Mouse (Mus musculus) forebrain, embryonic 14.5 days (tissue): ENCODE measurements at regions not wholly inside any gene's neighbourhood (a gene's known extent, or its start where the extent isn't known, plus 50 kb on each side); places are given as distances from the start of the nearest gene placed in this dataset.
A peak's percentile ranks its signal among the peaks of the same experiment; 100 is the strongest.

Experiments
- ATAC-seq: fragments of 200-750 bp; cut with Nextera tagmentation; 2 replicates; pipeline ENCODE4 v1.8.0; 2017; ENCODE audit warnings: mild to moderate bottlenecking, moderate library complexity
- DNase-seq: peaks from one replicate; pipeline ENCODE4 v3.0.0-alpha.2; 2015; ENCODE audit warnings: low spot score
- H3K27ac ChIP-seq: fragments of 300-500 bp; sonication (generic); 2 replicates; pipeline ENCODE4 v1.5.1; 2014; ENCODE audit warnings: low read depth, mild to moderate bottlenecking, control low read depth, low read length, moderate library complexity
- H3K27me3 ChIP-seq: fragments of 300-500 bp; sonication (generic); replicated peaks from 2 replicates; pipeline ENCODE4 v1.6.1; 2014; ENCODE audit warnings: low read length, control low read depth, mixed read lengths; ENCODE audit not compliant: control insufficient read depth, insufficient read depth
- H3K36me3 ChIP-seq: fragments of 300-500 bp; sonication (generic); 2 replicates; pipeline ENCODE4 v1.6.1; 2014; ENCODE audit warnings: low read length, control low read depth; ENCODE audit not compliant: control insufficient read depth, insufficient read depth
- H3K4me1 ChIP-seq: fragments of 300-500 bp; sonication (generic); 2 replicates; pipeline ENCODE4 v1.6.1; 2014; ENCODE audit warnings: antibody characterized with exemption, low read length, control low read depth; ENCODE audit not compliant: control insufficient read depth, insufficient read depth
- H3K4me2 ChIP-seq: fragments of 300-500 bp; sonication (generic); 2 replicates; pipeline ENCODE4 v1.6.1; 2014; ENCODE audit warnings: mild to moderate bottlenecking, control low read depth, low read length
- H3K4me3 ChIP-seq: fragments of 300-500 bp; sonication (generic); 2 replicates; pipeline ENCODE4 v1.5.1; 2014; ENCODE audit warnings: low read depth, low read length, control low read depth
- H3K9ac ChIP-seq: fragments of 300-500 bp; sonication (generic); 2 replicates; pipeline ENCODE4 v1.6.1; 2014; ENCODE audit warnings: mild to moderate bottlenecking, low read length, control low read depth, moderate library complexity
- H3K9me3 ChIP-seq: fragments of 300-500 bp; sonication (generic); replicated peaks from 2 replicates; pipeline ENCODE4 v1.6.1; 2016; ENCODE audit warnings: low read length, control low read depth, mixed read lengths; ENCODE audit not compliant: control insufficient read depth
- WGBS: fragments of 180-500 bp; shearing (Covaris S2); extraction: QIAGEN DNeasy Blood & Tissue Kit; methylation state at CpG from one replicate; pipeline ENCODE4 v1.1.7; 2014; 5-methylcytosine and 5-hydroxymethylcytosine counted together

DNA sequence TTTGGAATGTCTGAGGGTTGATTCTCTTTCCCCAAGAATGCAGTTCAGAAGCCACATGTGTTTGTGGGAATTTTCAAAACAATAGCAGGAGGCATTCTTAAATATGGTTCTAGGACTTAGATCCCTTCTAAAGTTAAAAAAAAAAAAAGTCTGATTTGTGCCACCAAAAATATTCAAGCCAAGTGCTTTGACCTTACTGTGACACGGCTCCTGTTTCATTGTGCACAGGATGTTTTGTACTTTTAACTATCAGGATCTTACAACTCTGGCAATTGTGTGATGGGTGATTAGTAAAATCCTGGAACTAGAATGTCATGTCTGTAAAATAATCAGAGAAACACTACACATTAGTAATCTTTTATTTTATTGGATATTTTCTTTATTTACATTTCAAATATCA, 359.5 kb downstream of the 1700129C05Rik start:
- no peak for DNase-seq

DNA sequence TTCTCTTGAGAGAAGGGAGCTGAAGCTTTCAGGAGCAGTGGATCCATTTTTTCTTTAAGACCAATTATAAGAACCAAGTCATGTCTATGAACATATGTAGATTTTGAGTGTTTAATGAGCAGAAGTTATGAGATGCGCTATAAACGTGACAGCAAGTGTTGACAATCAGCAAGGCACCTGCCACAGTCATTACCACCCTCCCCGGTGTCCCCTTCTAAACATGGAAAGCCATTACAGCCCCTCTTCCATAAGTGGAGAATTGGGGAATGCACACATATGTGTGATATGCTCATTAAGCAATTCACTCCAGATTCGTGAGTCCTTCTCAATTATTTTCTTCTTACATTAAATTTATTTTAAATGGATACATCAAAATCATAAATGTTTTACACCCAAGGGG, 362.4 kb downstream of the 1700129C05Rik start:
- Histone ChIP-seq H3K9me3 (no peaks in the 10 kb centered on the region), H3K4me2 (no peak overlapping the region), H3K4me1 (no peaks in the 10 kb centered on the region), H3K27me3 (no peaks in the 10 kb centered on the region), H3K4me3 (no peak overlapping the region), H3K27ac (no peak overlapping the region), H3K36me3 (no peaks in the 10 kb centered on the region), H3K9ac (no peak overlapping the region)
- DNase-seq (no peak), ATAC-seq (no peak; the same call in 1 of the 2 replicates)
- 68% methylated on average over 4 of the region's 4 CpGs for WGBS

More for the DNA sequence above, 359.5 kb downstream of the 1700129C05Rik start:
- no peaks in the 10 kb centered on the region for H3K27me3 ChIP-seq
- WGBS: 82% methylated on average over 1 of the region's 1 CpGs
- no peak for ATAC-seq
- no peak overlapping the region for H3K4me2 ChIP-seq
- no peaks in the 10 kb centered on the region for H3K4me1 ChIP-seq
- no peaks in the 10 kb centered on the region for H3K9me3 ChIP-seq
- no peak overlapping the region for H3K27ac ChIP-seq
- H3K36me3 ChIP-seq: no peaks in the 10 kb centered on the region
- no peak overlapping the region for H3K4me3 ChIP-seq
- no peak overlapping the region for H3K9ac ChIP-seq

DNA sequence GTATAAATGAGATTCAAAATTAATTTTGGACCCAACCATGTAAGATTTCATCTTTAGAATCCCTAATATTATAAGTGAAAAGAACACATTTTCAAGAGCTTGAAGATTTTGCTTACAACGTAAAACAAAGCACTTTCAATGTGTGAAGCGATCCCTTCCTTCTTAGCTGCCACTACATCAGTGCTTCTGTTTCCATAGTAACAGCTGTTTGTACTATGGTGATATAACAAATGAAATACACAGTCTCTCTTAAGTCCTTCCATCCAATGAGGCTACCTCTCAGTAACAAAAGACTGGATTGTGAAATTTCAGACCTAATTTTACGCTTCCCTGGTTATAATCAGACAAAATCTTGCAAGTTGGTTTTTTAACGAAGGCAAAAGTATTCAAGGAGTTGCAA, 364.0 kb downstream of the 1700129C05Rik start:
- ATAC-seq (0 out of 2 replicates have a peak, but pooled peaks have one; percentile 63), DNase-seq (peak; percentile 67)
- no peak overlapping the region for H3K9ac ChIP-seq
- H3K27ac ChIP-seq: no peak overlapping the region
- WGBS: 22% methylated on average over 4 of the region's 4 CpGs
- no peak overlapping the region for H3K4me3 ChIP-seq
- H3K27me3 ChIP-seq: no peaks in the 10 kb centered on the region
- no peak overlapping the region for H3K4me2 ChIP-seq
- H3K4me1 ChIP-seq: no peaks in the 10 kb centered on the region
- no peaks in the 10 kb centered on the region for H3K36me3 ChIP-seq
- no peaks in the 10 kb centered on the region for H3K9me3 ChIP-seq

DNA sequence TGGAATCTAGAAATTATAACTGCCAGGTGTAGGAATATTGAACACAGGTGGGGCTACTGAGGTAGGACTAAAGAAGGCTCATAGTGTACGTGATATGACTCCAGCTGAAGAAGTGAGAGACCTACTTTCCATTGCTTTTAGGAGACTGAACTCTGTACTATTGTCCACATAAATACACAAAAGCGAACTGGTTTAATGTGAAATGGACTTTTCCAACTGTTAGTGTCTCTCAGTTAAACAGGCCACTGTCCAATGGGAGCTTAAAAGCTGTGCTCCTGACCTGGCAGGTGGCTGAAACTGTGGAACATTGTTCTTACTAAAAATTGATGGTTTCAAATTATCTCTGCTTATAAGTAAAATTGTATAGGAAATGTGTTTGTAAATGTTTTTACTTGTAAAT, 381.4 kb downstream of the 1700129C05Rik start:
- DNase-seq (no peak), ATAC-seq (no peak)
- H3K27me3 ChIP-seq: no peaks in the 10 kb centered on the region
- H3K9me3 ChIP-seq: no peaks in the 10 kb centered on the region
- no peak overlapping the region for H3K4me3 ChIP-seq
- H3K4me2 ChIP-seq: no peak overlapping the region
- no peak overlapping the region for H3K9ac ChIP-seq
- 92% methylated on average over 2 of the region's 2 CpGs for WGBS
- no peaks in the 10 kb centered on the region for H3K36me3 ChIP-seq
- H3K4me1 ChIP-seq: no peaks in the 10 kb centered on the region
- no peak overlapping the region for H3K27ac ChIP-seq

DNA sequence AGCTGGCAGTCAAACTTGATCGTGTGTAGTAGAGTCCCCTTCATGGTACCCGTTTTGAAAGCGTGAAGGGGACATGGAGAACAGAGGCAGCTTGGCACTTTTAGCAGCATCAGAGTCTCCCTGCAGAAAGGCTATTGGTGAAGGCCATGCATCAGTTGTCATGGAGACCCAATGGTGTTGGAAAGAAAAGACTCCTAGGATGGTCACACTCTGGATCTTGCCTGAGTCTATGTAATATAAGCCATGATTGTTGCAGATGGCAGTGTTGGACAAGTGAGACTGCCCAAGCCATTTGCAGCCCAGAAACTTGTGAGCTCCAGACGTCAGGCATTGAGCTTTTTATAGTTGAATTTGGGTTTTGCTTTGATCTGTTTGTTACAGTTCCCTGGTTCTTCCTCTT, 382.9 kb downstream of the 1700129C05Rik start:
- Histone ChIP-seq H3K9me3 (no peaks in the 10 kb centered on the region), H3K4me3 (no peak overlapping the region), H3K36me3 (no peaks in the 10 kb centered on the region), H3K4me2 (no peak overlapping the region), H3K27me3 (no peaks in the 10 kb centered on the region), H3K4me1 (no peaks in the 10 kb centered on the region), H3K9ac (no peak overlapping the region), H3K27ac (no peak overlapping the region)
- ATAC-seq (no peak), DNase-seq (no peak)
- 83% methylated on average over 4 of the region's 4 CpGs for WGBS

DNA sequence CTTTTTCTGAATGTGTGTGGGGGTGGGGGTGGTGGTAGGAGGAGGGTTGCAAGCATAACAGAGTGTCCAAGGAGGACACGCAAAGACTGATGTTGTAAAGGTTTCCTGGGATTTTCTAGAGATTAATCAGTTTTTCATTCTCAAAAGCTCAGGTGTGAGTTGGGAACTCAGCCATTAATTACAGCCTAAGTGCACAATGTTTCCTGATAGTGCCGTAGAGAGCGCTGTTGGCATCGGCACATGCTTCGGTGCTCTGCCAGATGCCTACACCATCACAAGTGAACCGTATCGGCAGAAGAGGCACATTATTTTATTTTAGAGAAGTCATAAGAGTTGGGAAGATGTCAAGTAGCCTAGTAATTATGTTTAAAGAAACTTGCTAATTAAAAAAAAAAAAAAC, 388.9 kb downstream of the 1700129C05Rik start:
- Histone ChIP-seq H3K9ac (no peak overlapping the region), H3K27ac (no peak overlapping the region), H3K4me1 (no peaks in the 10 kb centered on the region), H3K4me3 (no peak overlapping the region), H3K4me2 (no peak overlapping the region), H3K36me3 (no peaks in the 10 kb centered on the region), H3K27me3 (no peaks in the 10 kb centered on the region), H3K9me3 (no peaks in the 10 kb centered on the region)
- DNase-seq (no peak), ATAC-seq (no peak)
- WGBS: 80% methylated on average over 7 of the region's 7 CpGs

DNA sequence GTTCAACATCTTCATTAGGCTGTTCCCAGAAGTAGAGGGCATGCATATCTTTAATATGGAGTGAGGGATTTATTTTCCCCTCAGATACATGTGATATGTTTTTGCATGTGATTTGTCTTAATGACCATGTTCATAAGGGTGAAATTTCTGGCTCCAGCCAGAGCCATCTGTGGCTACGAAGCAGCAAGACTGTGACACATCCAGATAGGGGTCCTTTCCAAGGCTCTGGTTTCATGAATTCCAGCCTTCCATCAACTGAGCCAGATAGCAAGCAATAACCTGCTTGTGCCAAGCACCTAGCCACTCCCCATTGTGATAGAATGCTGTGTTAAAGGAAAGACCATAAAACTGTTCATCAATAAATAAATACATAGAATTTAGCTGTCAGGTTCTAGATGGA, 389.6 kb downstream of the 1700129C05Rik start:
- Histone ChIP-seq H3K36me3 (no peaks in the 10 kb centered on the region), H3K4me2 (no peak overlapping the region), H3K27me3 (no peaks in the 10 kb centered on the region), H3K9ac (no peak overlapping the region), H3K4me3 (no peak overlapping the region), H3K27ac (no peak overlapping the region), H3K4me1 (no peaks in the 10 kb centered on the region), H3K9me3 (no peaks in the 10 kb centered on the region)
- DNase-seq (no peak), ATAC-seq (no peak)
- 84% methylated on average over 1 of the region's 1 CpGs for WGBS

DNA sequence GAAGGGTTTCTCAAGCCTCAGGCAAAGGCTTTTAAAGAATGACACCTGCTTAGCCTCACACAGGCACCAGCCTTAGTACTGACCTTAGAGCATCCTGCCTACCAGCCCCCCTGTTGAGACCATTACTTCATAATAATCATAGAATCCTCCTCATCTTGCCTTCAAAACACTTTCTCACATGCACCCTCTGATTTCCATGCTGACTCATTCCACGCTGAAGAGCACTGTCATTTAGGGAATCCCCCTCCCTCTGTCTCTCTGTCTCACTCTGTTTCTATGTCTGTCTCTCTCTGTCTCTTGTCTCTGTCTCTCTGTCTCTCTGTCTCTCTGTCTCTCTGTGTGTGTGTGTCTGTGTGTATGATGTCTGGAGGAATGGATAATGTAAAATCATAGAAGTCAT, 416.3 kb downstream of the 1700129C05Rik start:
- no peak for ATAC-seq
- H3K4me1 ChIP-seq: no peaks in the 10 kb centered on the region
- H3K4me3 ChIP-seq: no peak overlapping the region
- H3K9ac ChIP-seq: no peak overlapping the region
- H3K27me3 ChIP-seq: no peaks in the 10 kb centered on the region
- WGBS: 85% methylated on average over 1 of the region's 1 CpGs
- H3K36me3 ChIP-seq: no peaks in the 10 kb centered on the region
- H3K27ac ChIP-seq: no peak overlapping the region
- H3K4me2 ChIP-seq: no peak overlapping the region
- DNase-seq: no peak
- no peaks in the 10 kb centered on the region for H3K9me3 ChIP-seq

DNA sequence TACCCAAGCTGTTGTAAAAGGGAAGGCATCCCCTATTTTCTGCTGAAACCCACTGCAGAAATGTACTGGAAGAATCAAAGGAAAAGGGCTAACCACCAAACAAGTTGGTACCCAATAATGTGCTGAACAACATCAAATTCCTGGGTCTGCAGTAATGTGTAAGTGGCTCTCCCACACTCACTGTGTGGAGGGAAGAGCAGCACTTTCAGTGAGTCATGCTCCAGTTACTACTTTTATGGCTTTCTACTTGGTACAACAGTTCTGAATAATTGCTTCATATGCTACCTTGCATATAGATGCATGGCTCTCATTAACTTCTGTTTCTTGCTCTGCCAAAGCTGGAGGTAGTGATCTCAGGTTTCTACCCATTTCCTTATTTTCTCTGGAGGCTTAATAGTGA, 427.8 kb downstream of the 1700129C05Rik start:
- ATAC-seq (no peak), DNase-seq (no peak)
- no peak overlapping the region for H3K9ac ChIP-seq
- H3K36me3 ChIP-seq: no peaks in the 10 kb centered on the region
- no peak overlapping the region for H3K4me3 ChIP-seq
- H3K9me3 ChIP-seq: no peaks in the 10 kb centered on the region
- no peaks in the 10 kb centered on the region for H3K4me1 ChIP-seq
- no peak overlapping the region for H3K4me2 ChIP-seq
- H3K27ac ChIP-seq: no peak overlapping the region
- H3K27me3 ChIP-seq: no peaks in the 10 kb centered on the region
